Mouse (Mus musculus) erythroblast, embryonic 14.5 days (primary cell): ENCODE measurements around the gene Gm20479.

Experiments used
- GATA1 ChIP-seq: IDR thresholded peaks from 2 replicates; pipeline ENCODE4 v1.6.1; 2012; ENCODE audit warnings: low read length, inconsistent platforms, mixed read lengths
- TAL1 ChIP-seq: IDR thresholded peaks from 3 replicates; pipeline ENCODE4 v1.6.1; 2012; ENCODE audit warnings: low read length, inconsistent platforms, mixed read lengths

- TF ChIP-seq TAL1 (no peak), GATA1 (no peak)
Observed at GRCm38 (mm10) chr7:27361283-27361946, 4.2 kb upstream of the Gm20479 start.
